Mouse (Mus musculus) hindbrain, embryonic 11.5 days (tissue): Measurements from ENCODE around the gene E130218I03Rik. TPM values are rescaled to one million over a fixed set of nuclear protein-coding genes. Genes with fewer than 3 reads are reported as not detected.

Source experiments
- ATAC-seq: fragments of 200-750 bp; cut with Nextera tagmentation; 2 replicates; pipeline ENCODE4 v1.8.0; 2017; ENCODE audit warnings: mild to moderate bottlenecking, moderate TSS enrichment, moderate library complexity; ENCODE audit not compliant: low FRiP score
- DNase-seq: peaks from one replicate; pipeline ENCODE4 v3.0.0-alpha.2; 2015; ENCODE audit warnings: low spot score
- H3K27ac ChIP-seq: fragments of 300-500 bp; sonication (generic); 2 replicates; pipeline ENCODE4 v1.5.1; 2014; ENCODE audit warnings: mild to moderate bottlenecking, low read depth, low read length
- H3K27me3 ChIP-seq: fragments of 300-500 bp; sonication (generic); 2 replicates; pipeline ENCODE4 v1.6.1; 2014; ENCODE audit warnings: mild to moderate bottlenecking, low read length, moderate library complexity, mixed read lengths; ENCODE audit not compliant: control insufficient read depth, insufficient read depth
- H3K36me3 ChIP-seq: fragments of 300-500 bp; sonication (generic); 2 replicates; pipeline ENCODE4 v1.6.1; 2014; ENCODE audit warnings: mild to moderate bottlenecking, low read length, moderate library complexity, mixed read lengths; ENCODE audit not compliant: control insufficient read depth, insufficient read depth
- H3K4me1 ChIP-seq: fragments of 300-500 bp; sonication (generic); replicated peaks from 2 replicates; pipeline ENCODE4 v1.6.1; 2014; ENCODE audit warnings: low read length, mixed read lengths; ENCODE audit not compliant: control insufficient read depth, insufficient read depth
- H3K4me2 ChIP-seq: fragments of 300-500 bp; sonication (generic); replicated peaks from 2 replicates; pipeline ENCODE4 v1.6.1; 2014; ENCODE audit warnings: mild to moderate bottlenecking, low read depth, low read length
- H3K4me3 ChIP-seq: fragments of 300-500 bp; sonication (generic); 2 replicates; pipeline ENCODE4 v1.5.1; 2014; ENCODE audit warnings: low read depth, low read length
- H3K9ac ChIP-seq: fragments of 300-500 bp; sonication (generic); 2 replicates; pipeline ENCODE4 v1.6.1; 2014; ENCODE audit warnings: low read depth, low read length
- H3K9me3 ChIP-seq: fragments of 300-500 bp; sonication (generic); 2 replicates; pipeline ENCODE4 v1.6.1; 2016; ENCODE audit warnings: low read length; ENCODE audit not compliant: control insufficient read depth
- WGBS: fragments of 180-500 bp; shearing (Covaris S2); extraction: QIAGEN DNeasy Blood & Tissue Kit; methylation state at CpG from one replicate; pipeline ENCODE4 v1.1.7; 2014; 5-methylcytosine and 5-hydroxymethylcytosine counted together
- polyA plus RNA-seq: library from polyadenylated mRNA; unstranded; fragments of >200 nt; fragmentation: Nextera tagmentation; extraction: Ambion mirVana; gene quantifications from 2 replicates; pipeline ENCODE4 v1.2.1, GENCODE M21; 2014

E130218I03Rik gene
- 0.20 and 0.32 TPM in 2 replicates for polyA plus RNA-seq

GRCm38 (mm10) chr4:134243516-134244250 lies at the start of gene E130218I03Rik:
E130218I03Rik (plus strand) TSS chr4:134243662.
- Histone ChIP-seq H3K4me2 (peak within 1 kb of the TSS; percentile 95; the same call in 1 of the 2 replicates), H3K27ac (no peak within 1 kb of the TSS), H3K4me3 (peak within 1 kb of the TSS; percentile 84), H3K9me3 (no peaks in the 10 kb centered on the region), H3K27me3 (peaks cover 9% of the 10 kb centered on the region; the same call in 1 of the 2 replicates), H3K9ac (peak within 1 kb of the TSS; percentile 79; the same call in 1 of the 2 replicates), H3K36me3 (no peaks in the 10 kb centered on the region), H3K4me1 (peaks cover 4% of the 10 kb centered on the region)
- WGBS, result 92% methylated on average over 17 of the region's 17 CpGs
- DNase-seq, result no peak
- no peak for ATAC-seq

- WGBS, result 69% methylated on average over 2 of the region's 2 CpGs
- Histone ChIP-seq H3K4me2 (no peak overlapping the region), H3K9me3 (no peaks in the 10 kb centered on the region), H3K4me1 (no peaks in the 10 kb centered on the region), H3K27ac (no peak overlapping the region), H3K27me3 (no peaks in the 10 kb centered on the region), H3K4me3 (no peak overlapping the region), H3K9ac (no peak overlapping the region), H3K36me3 (no peaks in the 10 kb centered on the region)
- ATAC-seq (no peak), DNase-seq (no peak)
Observed at GRCm38 (mm10) chr4:134199371-134199770, 44.1 kb upstream of the E130218I03Rik start.

GRCm38 (mm10) chr4:134202904-134203303 lies 40.6 kb upstream of the E130218I03Rik start, which contains the start of gene Gm7534:
Gm7534 (minus strand) TSS chr4:134203004.
- H3K4me3 ChIP-seq, result no peak within 1 kb of the TSS
- WGBS, result 90% methylated on average over 4 of the region's 4 CpGs

GRCm38 (mm10) chr4:134203340-134203896 lies 40.0 kb upstream of the E130218I03Rik start:
- Histone ChIP-seq H3K4me2 (no peak overlapping the region), H3K9me3 (no peaks in the 10 kb centered on the region), H3K4me1 (no peaks in the 10 kb centered on the region), H3K4me3 (no peak overlapping the region), H3K27me3 (no peaks in the 10 kb centered on the region), H3K36me3 (no peaks in the 10 kb centered on the region), H3K9ac (no peak overlapping the region), H3K27ac (no peak overlapping the region)
- 88% methylated on average over 17 of the region's 17 CpGs for WGBS
- DNase-seq (no peak), ATAC-seq (no peak)

More at GRCm38 (mm10) chr4:134202904-134203303, 40.6 kb upstream of the E130218I03Rik start, which contains the start of gene Gm7534:
- ATAC-seq (no peak), DNase-seq (no peak)
- Histone ChIP-seq H3K9me3 (no peaks in the 10 kb centered on the region), H3K27ac (no peak within 1 kb of the TSS), H3K36me3 (no peaks in the 10 kb centered on the region), H3K27me3 (no peaks in the 10 kb centered on the region), H3K4me2 (no peak within 1 kb of the TSS), H3K4me1 (no peaks in the 10 kb centered on the region), H3K9ac (no peak within 1 kb of the TSS)

- Histone ChIP-seq H3K4me3 (no peak overlapping the region), H3K9me3 (no peaks in the 10 kb centered on the region), H3K9ac (no peak overlapping the region), H3K4me1 (no peaks in the 10 kb centered on the region), H3K27ac (no peak overlapping the region), H3K4me2 (no peak overlapping the region), H3K36me3 (no peaks in the 10 kb centered on the region), H3K27me3 (no peaks in the 10 kb centered on the region)
- WGBS, result 43% methylated on average over 6 of the region's 6 CpGs
- ATAC-seq (no peak), DNase-seq (no peak)
Observed at GRCm38 (mm10) chr4:134206488-134207053, 36.9 kb upstream of the E130218I03Rik start.

GRCm38 (mm10) chr4:134222793-134223600 lies 20.5 kb upstream of the E130218I03Rik start:
- no peaks in the 10 kb centered on the region for H3K4me1 ChIP-seq
- H3K27ac ChIP-seq, result no peak overlapping the region
- H3K4me2 ChIP-seq, result no peak overlapping the region
- 66% methylated on average over 11 of the region's 11 CpGs for WGBS
- no peak for DNase-seq
- no peak for ATAC-seq
- H3K9ac ChIP-seq, result no peak overlapping the region
- H3K9me3 ChIP-seq, result no peaks in the 10 kb centered on the region
- H3K4me3 ChIP-seq, result no peak overlapping the region
- no peaks in the 10 kb centered on the region for H3K36me3 ChIP-seq
- no peaks in the 10 kb centered on the region for H3K27me3 ChIP-seq

GRCm38 (mm10) chr4:134227194-134227593 lies 16.3 kb upstream of the E130218I03Rik start, which contains the start of gene Catsper4:
Catsper4 (minus strand) TSS chr4:134227383.
- Histone ChIP-seq H3K9me3 (no peaks in the 10 kb centered on the region), H3K4me1 (no peaks in the 10 kb centered on the region), H3K27me3 (no peaks in the 10 kb centered on the region), H3K4me2 (no peak within 1 kb of the TSS), H3K36me3 (no peaks in the 10 kb centered on the region), H3K4me3 (no peak within 1 kb of the TSS), H3K9ac (no peak within 1 kb of the TSS), H3K27ac (no peak within 1 kb of the TSS)
- 76% methylated on average over 8 of the region's 8 CpGs for WGBS
- no peak for ATAC-seq
- no peak for DNase-seq

- ATAC-seq, result no peak
- Histone ChIP-seq H3K4me1 (no peaks in the 10 kb centered on the region), H3K27me3 (no peaks in the 10 kb centered on the region), H3K4me2 (no peak overlapping the region), H3K36me3 (no peaks in the 10 kb centered on the region), H3K9ac (no peak overlapping the region), H3K27ac (no peak overlapping the region), H3K4me3 (no peak overlapping the region), H3K9me3 (no peaks in the 10 kb centered on the region)
- DNase-seq, result no peak
- 44% methylated on average over 8 of the region's 8 CpGs for WGBS
Observed at GRCm38 (mm10) chr4:134230431-134230830, 13.0 kb upstream of the E130218I03Rik start.
